19 mouse cellular contexts compared by ENCODE assay signal in genomic region chr3:144615459-144615858, GRCm38 (mm10). TPM values are rescaled to one million over a fixed set of nuclear protein-coding genes. Genes with fewer than 3 reads are reported as not detected.
DNase-seq lines count a peak whose midpoint lies in the region; ATAC-seq lines count a peak whose summit lies in the region.
"Had no signal": no experiment of that assay in that cellular context is flagged by ENCODE, and none has a peak within 500 bp of the region (broad histone marks: within the 10 kb centered on the region; RNA-seq: fewer than 3 reads in every experiment).

No protein-coding gene starts in this region.

- H3K4me3 ChIP-seq in kidney, embryonic 15.5 days (replicated peaks), result no peak overlapping the region
- H3K4me3 ChIP-seq in neural tube, embryonic 13.5 days, result no peak overlapping the region
- H3K4me3 ChIP-seq: embryonic facial prominence, embryonic 10.5 days; erythroblast, embryonic 14.5 days; midbrain, embryonic 13.5 days had no signal

- H3K27ac ChIP-seq in kidney, embryonic 15.5 days, result peak overlapping the region; percentile 75; the same call in 1 of the 2 replicates
- H3K27ac ChIP-seq in neural tube, embryonic 13.5 days (replicated peaks), result peak overlapping the region; percentile 63
- H3K27ac ChIP-seq: embryonic facial prominence, embryonic 10.5 days; hindbrain, postnatal 0 days; midbrain, embryonic 13.5 days had no signal

- H3K27me3 ChIP-seq in kidney, embryonic 15.5 days, result no peaks in the 10 kb centered on the region
- no peaks in the 10 kb centered on the region for H3K27me3 ChIP-seq in neural tube, embryonic 13.5 days
- H3K27me3 ChIP-seq: midbrain, embryonic 13.5 days had no signal

- H3K9ac ChIP-seq in kidney, embryonic 15.5 days, result no peak overlapping the region
- no peak overlapping the region for H3K9ac ChIP-seq in neural tube, embryonic 13.5 days
- H3K9ac ChIP-seq: midbrain, embryonic 13.5 days had no signal

- H3K4me1 ChIP-seq in kidney, embryonic 15.5 days, result peaks cover 57% of the 10 kb centered on the region
- H3K4me1 ChIP-seq in neural tube, embryonic 13.5 days (replicated peaks), result peaks cover 45% of the 10 kb centered on the region

- ATAC-seq in kidney, embryonic 15.5 days (replicated peaks; ENCODE audit: low FRiP score), result no peak
- peak; percentile 37; the same call in 1 of the 2 replicates for ATAC-seq in neural tube, embryonic 13.5 days (ENCODE audit: low read depth)
- ATAC-seq: hindbrain, postnatal 0 days; midbrain, embryonic 13.5 days had no signal

- 58% methylated on average over 9 of the region's 9 CpGs for WGBS in kidney, embryonic 15.5 days
- WGBS in neural tube, embryonic 13.5 days, result 48% methylated on average over 9 of the region's 9 CpGs

- H3K9me3 ChIP-seq in kidney, embryonic 15.5 days (replicated peaks), result no peaks in the 10 kb centered on the region
- H3K9me3 ChIP-seq in neural tube, embryonic 13.5 days, result no peaks in the 10 kb centered on the region
- H3K9me3 ChIP-seq: midbrain, embryonic 13.5 days had no signal

- H3K36me3 ChIP-seq in kidney, embryonic 15.5 days, result no peaks in the 10 kb centered on the region
- no peaks in the 10 kb centered on the region for H3K36me3 ChIP-seq in neural tube, embryonic 13.5 days
- H3K36me3 ChIP-seq: embryonic facial prominence, embryonic 10.5 days; midbrain, embryonic 13.5 days had no signal

- no peak overlapping the region for H3K4me2 ChIP-seq in kidney, embryonic 15.5 days
- no peak overlapping the region for H3K4me2 ChIP-seq in neural tube, embryonic 13.5 days
- H3K4me2 ChIP-seq: liver, embryonic 11.5 days; midbrain, embryonic 13.5 days had no signal

- intact Hi-C loops in gastrocnemius, postnatal 14 days (cut with DNase I; ENCODE audit: low total_unique reads), result loop anchor here (5.0 kb wide), 1 partner anchor 158 kb away; no protein-coding TSS in a partner anchor

- DNase-seq in gastrocnemius, adult 18-20 months (ENCODE audit: low spot score), result peak; percentile 20
- no peak for DNase-seq in gastrocnemius, postnatal 14 days
- no peak for DNase-seq in kidney, postnatal 25 days
- DNase-seq in neural tube, embryonic 10.5 days (ENCODE audit: extremely low spot score, low spot score), result no peak
- DNase-seq in spleen, postnatal 14 days (ENCODE audit: low spot score in 2 of 2), result no peak
- DNase-seq: B cell, adult 2 months; cerebellum, adult 11-12 months; cerebellum, postnatal 36 days; heart, adult 11 months; layer of hippocampus, adult 9-11 months; right cerebral cortex, postnatal 25 days; thymus, postnatal 4 days had no signal

RNA-seq across cellular contexts. Expression of gene Selenof, which starts 45.4 kb away (rescaled TPM):
- total RNA-seq in gastrocnemius, adult 18-20 months (2021), result 100 to 1,000 TPM; 109 to 111 TPM
- 100 to 1,000 TPM; 150 to 172 TPM for total RNA-seq in gastrocnemius, postnatal 14 days (2021)
- 618 and 674 TPM in 2 replicates for polyA plus RNA-seq in kidney, embryonic 15.5 days (2015; fragmentation: Nextera tagmentation; extraction: Ambion mirVana)
- 595 and 628 TPM in 2 replicates for polyA plus RNA-seq in neural tube, embryonic 13.5 days (2015; fragmentation: Nextera tagmentation; extraction: Ambion mirVana)

RNA-seq across cellular contexts. Expression of gene Hs2st1, which starts 45.5 kb away (rescaled TPM):
- total RNA-seq in gastrocnemius, adult 18-20 months (2021), result 10 to 100 TPM; 10.8 to 12.5 TPM
- total RNA-seq in gastrocnemius, postnatal 14 days (2021), result 10 to 100 TPM; 13.7 to 17.6 TPM
- polyA plus RNA-seq in kidney, embryonic 15.5 days (2015; fragmentation: Nextera tagmentation; extraction: Ambion mirVana), result 12.5 and 13.0 TPM in 2 replicates
- polyA plus RNA-seq in neural tube, embryonic 13.5 days (2015; fragmentation: Nextera tagmentation; extraction: Ambion mirVana), result 15.6 and 17.9 TPM in 2 replicates
